Mouse (Mus musculus): ENCODE data around the gene Upk3bl. TPM values are rescaled to one million over a fixed set of nuclear protein-coding genes. Genes with fewer than 3 reads are reported as not detected.
A peak's percentile ranks its signal among the peaks of the same experiment; 100 is the strongest.
"Not testable (repeated sequence)": the region's sequence is repeated elsewhere in the genome, so short reads cannot be mapped to it uniquely, and the experiment has no call there.

The Upk3bl gene
- polyA plus RNA-seq, 1 experiment, result not detected

DNA sequence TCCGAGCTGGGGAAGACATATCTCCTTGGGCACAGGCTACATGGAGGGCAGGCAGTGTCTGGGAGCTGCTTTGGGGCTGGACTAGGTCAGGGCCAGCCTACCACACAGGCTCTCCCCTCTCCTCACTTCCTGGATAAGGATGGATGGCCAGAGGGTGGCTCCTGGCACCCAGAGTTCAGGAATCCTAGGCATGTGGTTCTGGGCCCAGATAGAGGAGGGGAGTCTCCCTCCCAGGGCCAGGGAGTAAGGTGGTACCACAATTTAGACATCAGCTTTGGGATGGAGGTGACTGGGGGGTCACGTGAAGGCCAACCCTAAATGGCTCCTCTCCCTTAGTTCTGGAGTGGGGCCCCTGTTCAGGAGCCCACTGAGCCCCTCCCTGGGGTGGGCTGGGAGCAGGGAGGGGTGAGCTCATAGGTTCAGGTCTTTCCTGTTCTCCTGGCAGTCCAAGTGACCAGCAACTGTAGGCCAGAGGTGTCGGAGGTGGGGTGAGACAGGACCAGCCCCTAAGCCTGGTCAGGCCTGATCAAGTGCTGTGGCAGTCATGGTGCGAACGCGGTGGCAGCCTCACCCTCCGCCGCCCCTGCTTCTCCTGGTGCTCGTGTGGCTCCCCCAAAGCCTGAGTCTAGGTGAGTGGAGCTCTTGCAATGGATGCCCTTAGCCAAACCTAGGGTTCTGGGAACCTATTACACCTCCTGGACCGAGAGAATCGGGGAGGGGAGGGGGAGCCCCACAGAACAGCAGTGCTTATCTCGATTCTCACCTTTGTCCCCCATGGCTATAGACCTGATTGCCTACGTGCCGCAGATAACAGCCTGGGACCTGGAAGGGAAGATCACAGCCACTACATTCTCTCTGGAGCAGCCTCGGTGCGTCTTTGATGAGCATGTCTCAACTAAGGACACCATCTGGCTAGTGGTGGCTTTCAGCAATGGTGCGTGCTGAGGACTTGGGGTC lies 15.8 kb upstream of the Upk3bl start, which contains the start of gene Upk3b:
Gene Upk3b (plus strand): TSS at position 239 of the 957 bp plus-strand sequence.
- Histone ChIP-seq H3K4me1 (ENCODE audit: control insufficient read depth, insufficient read depth, insufficient read length, low read length) (no peaks in the 10 kb centered on the region), H3K4me3 (ENCODE audit: insufficient read depth, low read depth, low read length) (no peak within 1 kb of the TSS), H3K27ac (replicated peaks; ENCODE audit: low read depth, low read length) (no peak within 1 kb of the TSS)

GRCm38 (mm10) chr5:136040210-136040609 lies 14.1 kb upstream of the Upk3bl start:
- H3K4me1 ChIP-seq (ENCODE audit: control insufficient read depth, insufficient read depth, insufficient read length, low read length), result no peaks in the 10 kb centered on the region
- no peak overlapping the region for H3K4me3 ChIP-seq (ENCODE audit: insufficient read depth, low read depth, low read length)

DNA sequence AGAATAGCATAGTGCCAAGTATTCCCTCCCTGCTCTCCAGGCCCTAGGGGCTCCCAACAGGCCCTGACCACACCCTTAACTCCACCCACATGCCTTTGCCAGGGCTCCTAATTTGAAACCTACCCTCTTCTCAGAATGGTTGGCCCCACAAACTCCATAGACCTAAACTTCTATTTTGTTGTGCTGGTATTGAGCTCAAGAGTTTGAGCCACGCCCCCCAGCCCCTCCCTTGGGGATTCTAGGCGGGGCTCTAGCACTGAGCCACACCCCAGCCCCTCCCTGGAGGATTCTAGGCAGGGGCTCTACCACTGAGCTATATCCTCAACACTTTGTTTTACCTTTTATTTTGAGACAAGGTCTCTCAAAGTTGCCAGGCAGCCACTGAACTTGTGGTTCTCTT lies 13.0 kb upstream of the Upk3bl start:
- Histone ChIP-seq H3K4me3 (ENCODE audit: insufficient read depth, low read depth, low read length) (no peak overlapping the region), H3K27ac (replicated peaks; ENCODE audit: low read depth, low read length) (no peak overlapping the region), H3K4me1 (ENCODE audit: control insufficient read depth, insufficient read depth, insufficient read length, low read length) (no peaks in the 10 kb centered on the region)

More at GRCm38 (mm10) chr5:136040210-136040609, 14.1 kb upstream of the Upk3bl start:
- H3K27ac ChIP-seq (replicated peaks; ENCODE audit: low read depth, low read length), result no peak overlapping the region

GRCm38 (mm10) chr5:136041666-136042065 lies 12.6 kb upstream of the Upk3bl start:
- no peak overlapping the region for H3K27ac ChIP-seq (replicated peaks; ENCODE audit: low read depth, low read length)
- H3K4me1 ChIP-seq (ENCODE audit: control insufficient read depth, insufficient read depth, insufficient read length, low read length), result no peaks in the 10 kb centered on the region
- no peak overlapping the region for H3K4me3 ChIP-seq (ENCODE audit: insufficient read depth, low read depth, low read length)

DNA sequence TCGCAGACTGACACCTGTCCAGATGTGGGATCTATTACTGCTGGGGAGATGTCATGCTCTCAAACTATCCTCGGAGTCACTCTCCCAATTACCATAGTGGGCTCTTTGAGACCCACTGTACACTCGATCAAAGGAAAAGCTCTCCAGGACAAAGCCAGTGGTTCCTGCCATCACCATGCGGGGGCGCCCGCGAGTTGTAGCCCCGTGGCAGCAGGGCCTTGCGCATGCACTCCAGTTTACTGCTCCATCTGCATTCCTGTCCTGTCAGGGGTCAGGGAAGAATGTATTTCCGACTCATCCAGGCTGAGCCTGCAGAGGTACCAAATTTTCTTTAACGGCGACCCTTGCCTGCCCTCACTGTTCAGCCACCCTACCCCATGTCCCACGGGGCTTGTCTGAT lies 9.4 kb upstream of the Upk3bl start:
- Histone ChIP-seq H3K4me1 (ENCODE audit: control insufficient read depth, insufficient read depth, insufficient read length, low read length) (no peaks in the 10 kb centered on the region), H3K27ac (replicated peaks; ENCODE audit: low read depth, low read length) (no peak overlapping the region), H3K4me3 (ENCODE audit: insufficient read depth, low read depth, low read length) (no peak overlapping the region)

GRCm38 (mm10) chr5:136045408-136045807 lies 8.9 kb upstream of the Upk3bl start:
- Histone ChIP-seq H3K4me1 (ENCODE audit: control insufficient read depth, insufficient read depth, insufficient read length, low read length) (no peaks in the 10 kb centered on the region), H3K4me3 (ENCODE audit: insufficient read depth, low read depth, low read length) (no peak overlapping the region), H3K27ac (replicated peaks; ENCODE audit: low read depth, low read length) (no peak overlapping the region)

DNA sequence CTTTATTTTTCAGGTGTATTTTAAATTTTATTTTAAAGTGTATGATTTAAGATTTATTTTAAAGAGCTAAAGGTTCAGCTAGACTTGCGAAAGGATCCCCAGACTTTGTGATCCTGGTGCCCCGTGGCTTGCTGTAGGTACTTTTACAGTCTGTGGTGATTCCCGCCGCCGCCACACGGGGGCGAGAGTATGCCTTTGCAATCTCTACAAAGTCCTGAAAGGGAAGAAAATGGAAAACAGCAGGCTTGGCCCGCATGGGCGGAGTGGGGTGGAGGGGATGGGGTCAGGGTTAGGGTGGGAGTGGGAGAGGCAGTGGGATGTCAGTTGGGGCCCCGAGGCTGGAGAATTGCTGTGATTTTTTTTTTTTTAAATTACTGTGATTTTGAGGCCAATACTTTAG lies 8.3 kb upstream of the Upk3bl start:
- Histone ChIP-seq H3K27ac (replicated peaks; ENCODE audit: low read depth, low read length) (no peak overlapping the region), H3K4me3 (ENCODE audit: insufficient read depth, low read depth, low read length) (no peak overlapping the region), H3K4me1 (ENCODE audit: control insufficient read depth, insufficient read depth, insufficient read length, low read length) (no peaks in the 10 kb centered on the region)

- H3K4me3 ChIP-seq (ENCODE audit: insufficient read depth, low read depth, low read length); H3K27ac ChIP-seq (replicated peaks; ENCODE audit: low read depth, low read length): not testable (repeated sequence)
- peaks cover 10% of the 10 kb centered on the region for H3K4me1 ChIP-seq (ENCODE audit: control insufficient read depth, insufficient read depth, insufficient read length, low read length)
These were observed 5.8 kb upstream of the Upk3bl start for GRCm38 (mm10) chr5:136048541-136048940.

GRCm38 (mm10) chr5:136049926-136050325 lies 4.4 kb upstream of the Upk3bl start:
- H3K4me1 ChIP-seq (ENCODE audit: control insufficient read depth, insufficient read depth, insufficient read length, low read length), result peaks cover 10% of the 10 kb centered on the region
- no peak overlapping the region for H3K27ac ChIP-seq (replicated peaks; ENCODE audit: low read depth, low read length)
- H3K4me3 ChIP-seq (ENCODE audit: insufficient read depth, low read depth, low read length), result no peak overlapping the region

DNA sequence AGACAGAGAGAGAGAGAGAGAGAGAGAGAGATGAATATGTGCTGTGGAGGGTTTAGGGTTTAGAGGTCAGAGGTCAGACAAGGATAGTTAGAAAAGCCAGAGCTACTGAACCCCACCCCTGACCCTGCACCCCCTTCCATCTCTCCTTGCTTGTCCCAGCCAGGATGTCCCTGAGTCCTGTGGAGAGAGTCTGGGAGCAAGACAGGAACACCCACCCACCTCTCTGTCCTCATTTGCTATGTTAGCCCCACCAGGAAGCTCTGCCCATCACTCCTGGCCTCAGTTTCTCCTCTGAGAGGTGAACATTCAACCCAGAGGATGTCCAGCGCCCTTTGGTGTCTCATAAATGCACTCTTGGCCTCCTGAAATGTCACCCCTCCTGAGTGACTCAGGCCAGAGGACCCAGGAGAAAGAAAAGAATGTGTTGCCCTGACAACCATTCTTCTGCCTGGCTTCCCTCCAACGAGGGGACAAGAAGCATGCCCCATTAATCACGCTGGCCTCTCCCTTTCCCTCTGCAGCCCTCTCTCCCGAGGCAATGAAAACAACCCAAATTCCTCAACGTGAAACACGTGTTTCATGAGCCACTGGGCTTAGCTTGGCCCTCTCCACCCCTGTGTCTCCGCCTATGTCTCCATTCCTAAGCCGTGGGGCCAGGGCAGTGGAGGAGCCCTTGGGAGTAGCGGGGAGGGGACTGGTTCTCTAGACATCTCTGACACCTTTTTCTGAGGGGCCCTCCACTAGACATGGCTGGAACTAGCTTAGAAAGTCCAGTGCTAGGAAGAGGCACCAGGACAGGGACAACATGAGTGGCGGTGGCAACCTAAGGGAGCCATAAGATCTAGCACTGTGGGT lies 2.8 kb upstream of the Upk3bl start:
- Histone ChIP-seq H3K27ac (replicated peaks; ENCODE audit: low read depth, low read length) (peak overlapping the region; percentile 42; the same call in 1 of the 2 replicates), H3K4me1 (ENCODE audit: control insufficient read depth, insufficient read depth, insufficient read length, low read length) (peaks cover 10% of the 10 kb centered on the region), H3K4me3 (ENCODE audit: insufficient read depth, low read depth, low read length) (no peak overlapping the region)

DNA sequence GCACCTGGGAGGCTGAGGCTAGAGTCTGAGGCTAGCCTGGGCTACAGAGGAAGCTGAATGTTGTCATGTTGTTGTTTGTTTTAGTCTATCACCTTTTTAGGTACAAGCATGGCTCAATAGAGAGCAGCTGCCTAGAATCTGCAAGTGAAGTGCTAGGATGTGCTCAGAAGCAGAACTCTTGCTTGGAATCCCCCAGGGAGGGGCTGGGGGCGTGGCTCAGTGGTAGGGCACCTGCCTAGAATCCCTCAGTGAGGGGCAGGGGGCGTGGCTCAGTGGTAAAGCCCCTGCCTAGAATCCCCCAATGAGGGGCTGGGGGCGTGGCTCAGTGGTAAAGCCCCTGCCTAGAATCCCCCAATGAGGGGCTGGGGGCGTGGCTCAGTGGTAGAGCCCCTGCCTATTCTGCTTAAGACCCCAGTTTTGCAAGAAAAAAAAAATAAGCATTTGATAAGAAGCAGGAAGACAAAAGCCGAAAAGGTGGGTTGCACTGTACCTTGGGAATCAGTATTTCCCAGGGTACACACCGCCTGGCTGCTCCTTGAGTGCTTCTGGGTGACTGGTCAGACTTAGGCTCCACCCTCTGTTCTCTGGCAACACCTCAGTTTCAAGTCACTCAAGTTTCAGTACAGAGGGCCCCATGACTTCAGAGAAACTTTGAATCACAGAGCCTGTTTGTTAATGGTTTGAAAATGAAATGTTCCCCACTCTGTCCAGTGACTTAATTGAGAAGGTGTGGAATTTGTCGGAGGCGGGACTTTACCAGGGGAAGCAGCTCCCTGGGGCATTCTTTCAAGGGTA lies 1.2 kb upstream of the Upk3bl start:
- Histone ChIP-seq H3K4me3 (ENCODE audit: insufficient read depth, low read depth, low read length) (no peak overlapping the region), H3K4me1 (ENCODE audit: control insufficient read depth, insufficient read depth, insufficient read length, low read length) (peaks cover 10% of the 10 kb centered on the region), H3K27ac (replicated peaks; ENCODE audit: low read depth, low read length) (no peak overlapping the region)

DNA sequence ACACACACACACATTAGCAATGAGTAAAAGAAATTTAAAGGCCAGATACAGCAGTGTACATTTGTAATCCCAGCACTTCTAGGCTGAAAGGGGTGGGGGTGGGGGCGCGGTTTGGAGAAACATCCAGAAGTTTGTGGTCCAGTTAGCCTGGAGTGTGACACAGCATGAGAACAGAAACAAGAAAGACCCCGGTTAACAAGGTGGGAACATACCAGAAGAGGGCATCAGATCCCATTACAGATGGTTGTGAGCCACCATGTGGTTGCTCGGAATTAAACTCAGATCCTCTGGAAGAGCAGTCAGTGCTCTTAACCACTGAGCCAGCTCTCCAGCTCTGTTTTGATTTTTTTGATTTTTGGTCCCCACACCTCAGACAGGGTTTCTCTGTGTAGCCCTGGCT lies 1.8 kb downstream of the Upk3bl start:
- Histone ChIP-seq H3K27ac (replicated peaks; ENCODE audit: low read depth, low read length) (no peak overlapping the region), H3K4me1 (ENCODE audit: control insufficient read depth, insufficient read depth, insufficient read length, low read length) (peaks cover 10% of the 10 kb centered on the region), H3K4me3 (ENCODE audit: insufficient read depth, low read depth, low read length) (no peak overlapping the region)

GRCm38 (mm10) chr5:136057085-136057484 lies 2.8 kb downstream of the Upk3bl start:
- H3K4me1 ChIP-seq (ENCODE audit: control insufficient read depth, insufficient read depth, insufficient read length, low read length), result peaks cover 2% of the 10 kb centered on the region
- H3K27ac ChIP-seq (replicated peaks; ENCODE audit: low read depth, low read length), result no peak overlapping the region
- H3K4me3 ChIP-seq (ENCODE audit: insufficient read depth, low read depth, low read length), result no peak overlapping the region

- Histone ChIP-seq H3K27ac (replicated peaks; ENCODE audit: low read depth, low read length) (no peak overlapping the region), H3K4me3 (ENCODE audit: insufficient read depth, low read depth, low read length) (no peak overlapping the region), H3K4me1 (ENCODE audit: control insufficient read depth, insufficient read depth, insufficient read length, low read length) (no peaks in the 10 kb centered on the region)
These were observed 7.3 kb downstream of the Upk3bl start for GRCm38 (mm10) chr5:136061567-136061966.

GRCm38 (mm10) chr5:136063920-136064319 lies 9.6 kb downstream of the Upk3bl start:
- H3K4me1 ChIP-seq (ENCODE audit: control insufficient read depth, insufficient read depth, insufficient read length, low read length), result no peaks in the 10 kb centered on the region
- no peak overlapping the region for H3K4me3 ChIP-seq (ENCODE audit: insufficient read depth, low read depth, low read length)
- no peak overlapping the region for H3K27ac ChIP-seq (replicated peaks; ENCODE audit: low read depth, low read length)

Data from brown adipose tissue, adult 24 weeks (tissue).